Mouse (Mus musculus) kidney, postnatal 0 days (tissue): Measurements from ENCODE around the gene Sox15. TPM values are rescaled to one million over a fixed set of nuclear protein-coding genes. Genes with fewer than 3 reads are reported as not detected.

Source experiments
- ATAC-seq: fragments of 200-750 bp; cut with Nextera tagmentation; replicated peaks from 2 replicates; pipeline ENCODE4 v1.8.0; 2017; ENCODE audit warnings: low read depth, moderate number of reproducible peaks, moderate TSS enrichment, moderate library complexity; ENCODE audit not compliant: low FRiP score
- DNase-seq: peaks from one replicate; pipeline ENCODE4 v3.0.0-alpha.2; 2016; ENCODE audit warnings: low spot score
- H3K27ac ChIP-seq: fragments of 300-500 bp; sonication (generic); 2 replicates; pipeline ENCODE4 v1.5.1; 2014; ENCODE audit warnings: mild to moderate bottlenecking
- H3K27me3 ChIP-seq: fragments of 300-500 bp; sonication (generic); 2 replicates; pipeline ENCODE4 v1.6.1; 2014; ENCODE audit warnings: low read length, mixed read lengths; ENCODE audit not compliant: insufficient read depth
- H3K36me3 ChIP-seq: fragments of 300-500 bp; sonication (generic); 2 replicates; pipeline ENCODE4 v1.6.1; 2014; ENCODE audit warnings: low read length, mixed read lengths; ENCODE audit not compliant: insufficient read depth
- H3K4me1 ChIP-seq: fragments of 300-500 bp; sonication (generic); replicated peaks from 2 replicates; pipeline ENCODE4 v1.6.1; 2014; ENCODE audit warnings: antibody characterized with exemption, low read length, mixed read lengths; ENCODE audit not compliant: insufficient read depth
- H3K4me2 ChIP-seq: fragments of 300-500 bp; sonication (generic); 2 replicates; pipeline ENCODE4 v1.6.1; 2014; ENCODE audit warnings: mild to moderate bottlenecking, low read length, moderate library complexity, mixed read lengths
- H3K4me3 ChIP-seq: fragments of 300-500 bp; sonication (generic); replicated peaks from 2 replicates; pipeline ENCODE4 v1.5.1; 2014; ENCODE audit warnings: low read depth, low read length
- H3K9ac ChIP-seq: fragments of 300-500 bp; sonication (generic); 2 replicates; pipeline ENCODE4 v1.6.1; 2014; ENCODE audit warnings: low read depth, low read length
- H3K9me3 ChIP-seq: fragments of 300-500 bp; sonication (generic); replicated peaks from 2 replicates; pipeline ENCODE4 v1.6.1; 2016; ENCODE audit warnings: low read length, inconsistent platforms, mixed read lengths
- CTCF ChIP-seq: IDR thresholded peaks from 2 replicates; pipeline ENCODE4 v1.5.1; 2016; ENCODE audit warnings: antibody characterized with exemption, low read depth, mild to moderate bottlenecking, moderate library complexity
- WGBS: fragments of 180-500 bp; shearing (Covaris S2); extraction: QIAGEN DNeasy Blood & Tissue Kit; methylation state at CpG from one replicate; pipeline ENCODE4 v1.1.7; 2014; 5-methylcytosine and 5-hydroxymethylcytosine counted together
- polyA plus RNA-seq: library from polyadenylated mRNA; unstranded; fragments of >200 nt; fragmentation: Nextera tagmentation; extraction: Ambion mirVana; gene quantifications from 2 replicates; pipeline ENCODE4 v1.2.1, GENCODE M21; 2015

Sox15 gene
- polyA plus RNA-seq, 1 experiment from 2014 or later, result 0.28 TPM

DNA sequence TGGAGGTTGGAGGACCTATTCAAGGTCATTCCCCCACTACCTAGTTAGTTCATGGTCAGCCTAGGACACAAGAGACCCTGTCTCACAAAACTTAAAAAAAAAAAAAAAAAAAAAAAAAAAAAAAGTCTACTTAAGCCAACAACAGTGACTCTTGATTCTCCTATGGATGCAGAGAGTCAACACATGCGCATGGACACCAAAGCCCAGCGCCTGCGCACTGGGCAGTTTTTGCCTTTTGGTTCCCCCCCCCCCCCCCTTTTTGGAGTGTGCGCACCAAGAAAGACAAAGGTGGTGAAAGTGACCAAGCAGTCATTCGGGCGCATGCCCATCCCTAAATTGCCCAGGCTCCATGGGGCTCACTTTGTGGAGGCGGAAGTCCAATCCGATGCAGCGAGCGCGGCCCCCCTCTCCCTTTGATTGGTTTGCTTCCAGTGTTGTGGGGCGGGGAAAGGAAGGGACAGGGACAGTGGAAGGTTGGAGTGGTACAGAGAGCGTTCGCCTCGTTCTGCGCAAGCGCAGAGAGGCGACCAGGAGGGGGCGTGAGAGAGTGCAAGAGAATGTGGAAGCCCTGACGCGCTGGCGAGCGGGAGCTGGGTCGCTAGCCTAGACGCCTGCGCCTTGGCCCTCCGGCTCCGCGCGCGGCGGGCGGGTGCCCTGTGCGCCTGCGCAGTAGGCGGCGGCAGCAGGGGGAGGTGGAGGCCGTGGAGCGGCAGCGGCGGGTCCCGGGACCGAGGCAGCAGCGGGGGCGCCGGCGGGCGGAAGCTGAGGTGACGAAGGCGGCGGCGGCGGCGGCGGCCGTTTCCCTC, 22.6 kb upstream of the Sox15 start, which contains the start of gene Fxr2:
Gene Fxr2 (plus strand): TSS at position 707 of the 806 bp plus-strand sequence.
- Histone ChIP-seq H3K27me3 (no peaks in the 10 kb centered on the region), H3K27ac (peak within 1 kb of the TSS; percentile 97), H3K4me3 (peak within 1 kb of the TSS; percentile 91), H3K4me1 (peaks cover 12% of the 10 kb centered on the region; the same call in 1 of the 2 replicates), H3K9me3 (no peaks in the 10 kb centered on the region), H3K9ac (peak within 1 kb of the TSS; percentile 97), H3K4me2 (peak within 1 kb of the TSS; percentile 51), H3K36me3 (no peaks in the 10 kb centered on the region)
- under 1% methylated on average over 36 of the region's 56 CpGs for WGBS
- ATAC-seq (peak; percentile 97), DNase-seq (peak; percentile 100)
- peak; percentile 89 for TF ChIP-seq CTCF

DNA sequence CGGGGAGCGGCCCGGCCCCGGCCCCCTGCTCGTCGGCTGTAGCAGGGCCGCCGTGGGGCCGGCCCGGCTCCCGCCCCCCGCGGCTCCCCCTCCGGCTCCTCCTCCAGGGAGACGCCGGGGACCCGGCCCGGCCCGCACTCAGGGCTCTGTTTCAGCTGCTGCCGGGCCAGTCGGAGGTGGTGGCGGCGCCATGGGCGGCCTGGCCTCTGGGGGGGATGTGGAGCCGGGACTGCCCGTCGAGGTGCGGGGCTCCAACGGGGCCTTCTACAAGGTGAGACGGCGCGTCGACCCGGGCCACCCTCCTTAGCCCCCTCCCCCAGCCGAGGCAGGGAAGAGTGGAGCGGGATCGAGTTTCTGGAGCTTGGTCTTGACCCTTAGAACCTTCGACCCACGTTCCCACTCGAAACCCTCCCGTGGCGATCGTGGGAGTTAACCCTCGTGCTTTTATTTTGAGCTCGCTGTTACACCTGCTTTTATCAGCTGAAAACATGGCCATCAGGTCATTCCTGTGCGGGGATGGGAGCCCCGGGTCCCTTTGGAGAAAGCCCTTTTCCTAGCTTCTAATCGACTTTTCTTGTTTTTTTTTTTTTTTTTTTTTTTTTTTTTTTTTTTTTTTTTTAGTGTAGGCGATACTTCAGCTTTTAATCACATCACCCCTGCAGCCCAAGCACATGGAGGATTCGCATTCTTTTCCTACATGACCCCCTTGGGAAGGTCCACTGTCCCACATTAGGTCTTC, 21.8 kb upstream of the Sox15 start:
- Histone ChIP-seq H3K27me3 (no peaks in the 10 kb centered on the region), H3K9me3 (no peaks in the 10 kb centered on the region), H3K36me3 (no peaks in the 10 kb centered on the region), H3K27ac (peak overlapping the region; percentile 97), H3K4me1 (peaks cover 12% of the 10 kb centered on the region; the same call in 1 of the 2 replicates), H3K4me2 (peak overlapping the region; percentile 51), H3K9ac (peak overlapping the region; percentile 97), H3K4me3 (peak overlapping the region; percentile 91)
- no peak for TF ChIP-seq CTCF
- WGBS, result under 1% methylated on average over 38 of the region's 50 CpGs
- DNase-seq (peak; percentile 72), ATAC-seq (peak; percentile 57)

DNA sequence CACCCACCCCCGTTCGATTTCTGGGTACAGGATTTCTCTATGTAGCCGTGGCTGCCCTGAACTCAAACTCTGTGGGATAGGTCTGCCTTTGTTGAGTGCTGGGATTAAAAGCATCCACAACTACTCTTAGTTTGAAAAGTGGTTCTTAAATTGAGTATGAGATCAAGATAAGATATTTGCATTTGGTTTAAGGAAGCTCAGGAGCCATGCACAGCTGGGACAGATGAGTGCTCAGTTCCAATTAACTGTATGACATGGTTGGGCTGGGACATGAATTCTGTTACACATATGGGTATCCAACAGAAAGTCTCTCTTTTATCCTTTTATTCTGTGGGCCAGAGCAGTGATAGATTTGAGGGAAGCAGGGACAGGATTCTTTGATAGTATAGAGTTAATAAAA, 19.6 kb upstream of the Sox15 start:
- no peaks in the 10 kb centered on the region for H3K27me3 ChIP-seq
- H3K4me1 ChIP-seq, result peaks cover 12% of the 10 kb centered on the region; the same call in 1 of the 2 replicates
- no peak overlapping the region for H3K9ac ChIP-seq
- DNase-seq (no peak), ATAC-seq (no peak)
- WGBS, result 78% methylated on average over 3 of the region's 3 CpGs
- no peak for TF ChIP-seq CTCF
- H3K36me3 ChIP-seq, result peaks cover 5% of the 10 kb centered on the region; the same call in 1 of the 2 replicates
- H3K9me3 ChIP-seq, result no peaks in the 10 kb centered on the region
- peak overlapping the region; percentile 32 for H3K4me2 ChIP-seq
- H3K27ac ChIP-seq, result no peak overlapping the region
- no peak overlapping the region for H3K4me3 ChIP-seq

DNA sequence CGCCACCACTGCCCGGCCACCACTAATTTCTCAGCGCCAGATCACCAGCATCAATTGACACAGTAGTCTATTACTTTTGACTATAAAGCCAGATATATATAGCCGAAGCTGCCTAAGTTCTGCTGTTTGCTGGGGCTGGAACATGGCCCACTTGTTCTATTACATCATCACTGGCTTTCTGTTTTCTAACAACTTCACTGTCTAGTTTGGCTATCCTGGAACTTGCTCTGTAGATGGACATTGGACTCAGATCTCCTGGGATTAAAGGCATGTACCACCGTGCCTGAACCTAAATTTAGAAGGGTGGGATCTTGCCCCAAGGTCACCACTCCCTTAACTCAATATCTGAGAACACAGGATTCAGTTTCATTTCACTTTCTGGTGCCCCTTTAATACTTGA, 9.3 kb upstream of the Sox15 start:
- Histone ChIP-seq H3K36me3 (peaks cover 79% of the 10 kb centered on the region), H3K27me3 (no peaks in the 10 kb centered on the region), H3K4me2 (no peak overlapping the region), H3K9ac (no peak overlapping the region), H3K27ac (no peak overlapping the region), H3K9me3 (no peaks in the 10 kb centered on the region), H3K4me3 (no peak overlapping the region), H3K4me1 (no peaks in the 10 kb centered on the region)
- no peak for TF ChIP-seq CTCF
- DNase-seq (no peak), ATAC-seq (no peak)
- WGBS, result 90% methylated on average over 5 of the region's 5 CpGs

DNA sequence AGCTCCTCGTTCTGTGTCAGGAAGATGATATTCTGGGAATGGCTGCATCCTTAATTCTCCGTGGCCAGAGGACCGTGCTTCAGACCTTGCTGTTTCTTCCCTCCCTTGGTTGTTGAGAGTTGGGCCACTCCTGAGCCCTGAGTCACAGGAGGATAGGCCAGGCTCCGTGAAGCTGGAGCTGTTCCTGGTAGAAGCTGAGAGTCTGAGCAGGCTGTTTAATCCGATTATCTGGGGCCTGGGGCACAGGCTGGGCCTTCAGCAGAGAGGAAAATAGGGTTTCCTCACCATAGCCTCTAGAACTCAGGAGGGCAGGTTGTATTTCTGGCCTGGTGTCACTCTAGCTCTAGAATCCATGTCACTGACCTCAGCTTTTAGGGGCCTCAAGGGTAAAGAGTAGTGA, 1.7 kb upstream of the Sox15 start:
- Histone ChIP-seq H3K9me3 (no peaks in the 10 kb centered on the region), H3K9ac (no peak overlapping the region), H3K27ac (no peak overlapping the region), H3K27me3 (no peaks in the 10 kb centered on the region), H3K4me1 (no peaks in the 10 kb centered on the region), H3K36me3 (peaks cover 61% of the 10 kb centered on the region), H3K4me3 (no peak overlapping the region), H3K4me2 (no peak overlapping the region)
- WGBS, result 72% methylated on average over 5 of the region's 5 CpGs
- ATAC-seq (no peak), DNase-seq (no peak)
- no peak for TF ChIP-seq CTCF

DNA sequence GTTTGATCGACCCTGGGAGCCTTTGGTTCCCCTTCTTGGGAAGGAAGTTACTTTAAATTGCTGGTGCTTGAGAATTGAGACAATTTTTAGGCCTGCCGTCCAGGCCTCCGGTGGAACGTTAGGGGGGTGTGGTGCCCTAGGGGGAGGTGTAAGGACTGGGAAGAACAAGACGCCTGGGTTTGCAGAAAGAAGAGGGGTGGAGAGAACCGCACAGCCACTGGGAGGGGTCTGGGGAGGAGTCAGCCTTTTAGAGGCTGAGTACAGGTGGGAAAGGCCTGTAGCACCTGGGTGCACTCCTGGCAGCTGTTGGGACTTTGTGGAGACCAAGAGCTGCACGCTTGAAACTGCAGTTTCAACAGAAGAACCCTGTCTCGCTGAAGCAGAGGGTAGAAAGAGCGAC, 354 bp upstream of the Sox15 start:
- 34% methylated on average over 9 of the region's 9 CpGs for WGBS
- ATAC-seq, result no peak
- peak overlapping the region; percentile 27; the same call in 1 of the 2 replicates for H3K27ac ChIP-seq
- no peak overlapping the region for H3K4me3 ChIP-seq
- no peaks in the 10 kb centered on the region for H3K27me3 ChIP-seq
- H3K36me3 ChIP-seq, result peaks cover 56% of the 10 kb centered on the region
- H3K9ac ChIP-seq, result no peak overlapping the region
- no peak overlapping the region for H3K4me2 ChIP-seq
- H3K9me3 ChIP-seq, result no peaks in the 10 kb centered on the region
- DNase-seq, result no peak
- no peaks in the 10 kb centered on the region for H3K4me1 ChIP-seq
- no peak for TF ChIP-seq CTCF
